Mouse (Mus musculus) bone marrow macrophage, adult 2 months (primary cell): ENCODE results near the gene Pqlc2.

ENCODE experiments used
- CTCF ChIP-seq: IDR thresholded peaks from 2 replicates; pipeline ENCODE4 v1.5.1; 2012; ENCODE audit warnings: low read depth, mild to moderate bottlenecking, low read length, moderate library complexity
- POLR2A ChIP-seq: IDR thresholded peaks from 2 replicates; pipeline ENCODE4 v1.6.1; 2012; ENCODE audit warnings: mild to moderate bottlenecking, low read depth, low read length, borderline replicate concordance

- TF ChIP-seq CTCF (peak; percentile 83), POLR2A (no peak)
Measured at GRCm38 (mm10) chr4:139287122-139287863, 23.2 kb downstream of the Pqlc2 start.
